Mouse (Mus musculus) large intestine, adult 2 months (tissue): ENCODE data around the gene Stat5a. TPM values are rescaled to one million over a fixed set of nuclear protein-coding genes. Genes with fewer than 3 reads are reported as not detected.

Experiments used
- DNase-seq: peaks from one replicate; pipeline ENCODE4 v3.0.0-alpha.2; 2012; ENCODE audit warnings: low read depth, low spot score
- WGBS: fragments of 180-500 bp; shearing (Covaris S2); methylation state at CpG from one replicate; pipeline ENCODE4 v1.1.7; 2018; 5-methylcytosine and 5-hydroxymethylcytosine counted together
- polyA plus RNA-seq: library from polyadenylated mRNA; depleted of rRNA; stranded (reverse); fragments of >200 nt; gene quantifications from 2 replicates; pipeline ENCODE4 v1.2.3, GENCODE M21; 2012

Gene Stat5a
- polyA plus RNA-seq, 1 experiment: 6.4 TPM

- WGBS: 38% methylated on average over 7 of the region's 7 CpGs
- DNase-seq: no peak
Observed at GRCm38 (mm10) chr11:100833466-100833865, 25.7 kb upstream of the Stat5a start.

DNA sequence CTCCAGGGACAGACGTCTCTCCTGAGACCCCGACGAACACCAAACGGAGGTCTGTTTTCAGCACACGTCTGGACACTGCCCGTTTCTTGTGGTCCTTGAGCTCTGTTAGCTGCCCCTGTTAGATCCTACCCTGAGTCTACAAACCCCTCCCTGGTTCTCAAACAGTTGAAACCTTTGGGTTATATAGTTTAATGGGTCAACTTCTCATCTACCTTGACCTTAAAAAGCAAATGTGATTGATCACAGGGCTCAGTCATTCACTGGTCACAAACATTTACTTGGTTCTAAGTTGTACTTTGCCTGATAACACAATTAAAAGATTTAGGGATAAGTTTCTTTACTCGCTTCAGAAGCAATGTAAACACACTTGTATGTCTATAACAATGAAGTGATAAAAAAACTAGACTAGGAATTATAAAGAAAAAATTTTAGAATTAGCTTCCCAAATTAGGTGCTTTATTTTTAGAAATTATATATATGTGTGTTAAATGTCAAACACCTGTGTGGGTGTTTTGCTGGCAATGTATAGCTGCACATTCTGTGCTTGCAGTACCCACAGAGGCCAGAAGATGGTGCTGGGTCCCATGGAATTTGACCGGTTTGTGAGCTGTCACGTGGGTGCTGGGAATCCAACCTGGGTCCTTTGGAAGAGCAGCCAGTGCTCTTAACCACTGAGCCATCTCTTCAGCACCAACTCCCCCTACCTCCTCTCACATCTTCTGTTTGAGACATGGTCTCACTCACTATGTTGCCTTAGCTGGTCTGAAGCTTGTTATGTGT, 22.0 kb upstream of the Stat5a start:
- WGBS: 72% methylated on average over 9 of the region's 9 CpGs

GRCm38 (mm10) chr11:100838894-100839293, 20.3 kb upstream of the Stat5a start:
- 93% methylated on average over 9 of the region's 9 CpGs for WGBS
- DNase-seq: no peak

More for the DNA sequence above, 22.0 kb upstream of the Stat5a start:
- DNase-seq: no peak

- WGBS: 19% methylated on average over 8 of the region's 8 CpGs
- DNase-seq: no peak
Observed at GRCm38 (mm10) chr11:100839523-100839922, 19.6 kb upstream of the Stat5a start.

DNA sequence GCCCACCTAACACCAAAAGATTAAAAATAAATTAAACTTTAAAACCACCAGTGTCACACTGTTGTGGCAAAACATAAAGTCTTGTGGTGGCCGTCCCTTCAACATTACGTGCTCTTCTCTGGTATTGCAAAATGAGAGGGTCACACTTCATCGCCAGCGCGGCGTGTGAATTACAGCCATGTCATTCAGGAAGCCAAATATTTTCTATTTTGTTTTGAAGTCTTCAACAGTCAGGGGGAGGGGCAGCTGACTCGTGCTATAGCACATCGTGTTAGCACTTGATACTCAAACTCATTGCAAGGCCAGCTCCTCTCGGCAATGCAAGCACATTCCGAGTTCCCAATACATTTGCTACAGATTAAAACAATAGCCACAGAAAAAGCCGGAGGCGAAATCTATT, 18.3 kb upstream of the Stat5a start:
- DNase-seq: no peak
- 69% methylated on average over 12 of the region's 12 CpGs for WGBS

DNA sequence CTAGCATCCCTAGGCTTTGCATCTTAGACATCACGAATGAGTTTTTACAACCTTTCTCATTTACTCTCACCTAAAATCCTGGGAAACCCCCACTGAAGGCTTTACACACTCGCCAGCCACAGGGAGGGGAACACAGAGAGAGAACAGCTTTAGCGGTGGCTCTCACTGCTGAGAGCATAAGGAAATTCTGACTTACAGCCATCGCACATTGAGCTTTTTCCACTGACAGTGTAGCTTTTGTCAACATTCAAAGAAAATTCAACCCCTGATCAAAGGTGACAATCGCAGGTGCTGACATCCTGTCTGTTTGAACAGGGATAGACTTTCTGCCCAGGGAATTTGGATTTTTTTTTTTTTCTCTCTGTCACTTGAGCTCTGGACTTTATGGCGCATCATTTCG, 17.1 kb upstream of the Stat5a start:
- 41% methylated on average over 7 of the region's 7 CpGs for WGBS
- no peak for DNase-seq

DNA sequence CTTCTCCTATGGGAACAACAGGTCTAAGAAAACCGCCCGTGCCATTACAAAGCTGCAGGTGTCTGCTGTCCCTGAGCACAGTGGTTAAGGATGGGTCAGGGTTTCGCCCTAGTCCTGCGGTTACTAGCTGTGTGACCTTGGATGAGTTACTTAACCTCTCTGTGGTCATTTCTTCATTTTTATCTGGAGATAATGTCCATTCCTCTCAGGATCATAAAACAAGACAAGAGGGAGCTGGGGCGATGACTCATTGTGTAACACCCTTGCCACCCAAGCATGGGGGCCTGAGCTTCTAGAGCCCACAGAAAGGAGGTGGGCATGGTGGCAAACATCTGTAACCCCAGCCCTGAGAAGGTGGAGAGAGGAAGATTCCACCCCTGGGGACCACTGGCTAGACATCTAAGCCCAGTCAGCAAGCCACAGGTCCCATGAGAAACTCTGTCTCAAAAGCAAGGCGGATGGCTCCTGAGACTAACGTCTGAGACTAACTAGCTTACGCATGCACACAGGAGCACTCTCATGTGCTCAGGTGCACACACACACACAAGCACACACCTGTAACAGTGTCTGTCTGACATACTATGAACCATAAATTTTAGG, 16.0 kb upstream of the Stat5a start:
- 90% methylated on average over 8 of the region's 8 CpGs for WGBS
- DNase-seq: no peak

DNA sequence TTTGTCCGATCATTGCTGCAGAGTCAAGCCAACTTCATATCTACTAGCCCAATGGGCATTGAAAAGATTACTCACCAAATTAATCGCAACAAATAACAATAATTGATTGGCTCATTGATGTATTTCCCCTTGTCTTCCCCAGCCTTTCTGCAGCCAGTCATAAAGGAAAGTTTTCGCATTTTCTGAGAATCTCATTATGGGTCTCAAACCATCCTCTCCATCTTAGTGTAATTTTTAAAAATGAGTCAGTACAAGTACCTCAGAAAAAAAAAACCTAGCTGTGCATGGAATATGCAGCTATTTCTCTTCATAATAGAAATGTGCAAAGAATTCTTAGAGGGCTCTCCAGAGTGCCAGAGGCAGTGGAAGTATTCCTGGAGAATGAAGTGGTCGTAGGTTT, 15.0 kb upstream of the Stat5a start:
- no peak for DNase-seq
- 92% methylated on average over 4 of the region's 4 CpGs for WGBS

DNA sequence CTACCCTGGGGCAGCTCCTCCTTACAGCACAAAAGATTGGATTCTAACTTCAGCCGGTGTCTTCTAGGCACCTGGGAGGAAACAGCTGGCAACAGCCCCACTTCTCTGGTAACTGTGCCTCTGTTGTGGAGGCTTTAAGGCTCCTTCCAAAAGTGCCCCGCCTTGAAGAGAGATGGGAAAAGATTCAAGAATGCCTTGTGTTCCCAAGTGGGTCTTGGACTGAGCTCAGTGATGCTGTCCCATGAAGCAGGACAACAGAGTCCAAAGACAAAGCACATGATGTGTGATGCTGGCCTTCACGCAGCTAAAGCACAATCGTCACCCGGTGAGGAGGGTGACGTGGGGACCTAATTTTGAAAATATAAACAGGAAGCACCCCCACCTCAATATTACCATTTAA, 13.4 kb upstream of the Stat5a start:
- no peak for DNase-seq
- WGBS: 60% methylated on average over 6 of the region's 6 CpGs

GRCm38 (mm10) chr11:100847572-100847971, 11.6 kb upstream of the Stat5a start:
- DNase-seq: no peak
- WGBS: 85% methylated on average over 4 of the region's 4 CpGs

DNA sequence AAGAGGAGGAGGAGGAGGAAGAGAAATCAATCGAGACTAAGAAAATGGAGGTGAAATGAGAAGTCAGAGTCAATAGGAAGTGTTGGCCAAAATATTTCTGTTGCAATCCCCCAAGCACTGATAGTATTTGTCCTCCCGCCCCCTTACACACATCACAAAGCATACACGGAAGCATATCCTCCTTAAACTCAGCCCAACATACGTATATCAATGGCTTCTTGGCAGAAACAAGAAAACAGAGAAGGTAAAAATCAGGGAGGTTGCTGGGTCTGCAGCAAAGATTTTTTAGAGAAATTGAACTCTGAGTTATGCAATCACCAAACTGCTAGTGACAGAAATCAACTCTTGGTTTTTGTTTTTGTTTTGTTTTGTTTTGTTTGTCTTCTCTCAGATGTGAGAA, 11.1 kb upstream of the Stat5a start:
- DNase-seq: no peak
- WGBS: 44% methylated on average over 4 of the region's 4 CpGs

DNA sequence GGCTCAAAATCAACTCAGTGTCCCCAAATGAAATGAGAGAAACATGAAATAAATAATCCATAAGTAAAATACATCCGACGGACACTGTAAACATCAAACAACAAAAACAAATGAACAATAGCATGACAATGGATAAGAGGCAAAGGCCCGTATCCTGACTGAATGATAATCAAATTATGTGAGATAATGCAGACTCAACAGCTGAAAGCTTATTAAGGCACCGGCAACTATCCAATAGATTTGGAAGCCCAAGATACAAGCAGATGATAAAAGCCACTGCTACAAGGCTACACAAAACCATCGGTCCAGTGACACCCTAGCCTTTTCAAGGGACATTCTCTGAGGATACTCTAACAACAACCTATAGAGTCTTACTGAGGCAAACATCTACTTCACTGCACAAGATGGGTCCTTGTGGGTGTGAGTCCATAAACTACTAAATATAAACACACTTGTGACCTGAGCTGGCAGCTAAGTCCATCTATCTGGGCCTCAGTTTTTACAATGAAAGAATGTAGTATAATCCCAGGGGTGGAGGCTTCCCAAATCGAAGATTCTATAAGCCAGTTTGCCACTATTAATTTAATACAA, 10.3 kb upstream of the Stat5a start:
- 58% methylated on average over 6 of the region's 6 CpGs for WGBS
- no peak for DNase-seq

DNA sequence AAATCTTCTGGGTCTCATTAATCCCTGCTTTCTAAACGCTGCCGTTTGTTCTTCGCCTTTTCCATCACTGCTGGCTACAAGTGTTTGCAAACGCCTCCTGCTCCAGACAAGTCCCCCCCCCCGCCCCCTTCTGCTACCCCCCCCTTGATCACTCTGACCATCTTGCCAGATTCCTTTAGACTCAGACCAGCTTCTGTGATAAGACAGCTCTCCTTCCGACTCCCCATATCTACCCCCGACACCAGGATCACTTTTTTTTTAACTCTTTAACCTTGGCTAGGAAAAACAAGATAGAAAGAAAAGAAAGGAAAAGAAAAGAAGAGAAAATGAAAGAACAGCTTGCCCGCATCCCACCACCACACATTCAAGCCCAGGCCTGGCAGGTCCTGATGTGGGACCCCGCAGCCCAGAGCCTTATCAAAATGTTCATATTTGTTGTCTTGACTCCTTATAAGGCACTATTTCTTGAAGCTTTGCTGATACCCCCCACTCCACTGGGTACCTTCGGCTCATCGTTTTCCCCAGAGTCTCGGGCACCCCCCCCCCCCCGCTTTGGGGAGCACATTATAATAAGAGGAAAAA, 9.6 kb upstream of the Stat5a start:
- no peak for DNase-seq
- WGBS: 4% methylated on average over 13 of the region's 13 CpGs

DNA sequence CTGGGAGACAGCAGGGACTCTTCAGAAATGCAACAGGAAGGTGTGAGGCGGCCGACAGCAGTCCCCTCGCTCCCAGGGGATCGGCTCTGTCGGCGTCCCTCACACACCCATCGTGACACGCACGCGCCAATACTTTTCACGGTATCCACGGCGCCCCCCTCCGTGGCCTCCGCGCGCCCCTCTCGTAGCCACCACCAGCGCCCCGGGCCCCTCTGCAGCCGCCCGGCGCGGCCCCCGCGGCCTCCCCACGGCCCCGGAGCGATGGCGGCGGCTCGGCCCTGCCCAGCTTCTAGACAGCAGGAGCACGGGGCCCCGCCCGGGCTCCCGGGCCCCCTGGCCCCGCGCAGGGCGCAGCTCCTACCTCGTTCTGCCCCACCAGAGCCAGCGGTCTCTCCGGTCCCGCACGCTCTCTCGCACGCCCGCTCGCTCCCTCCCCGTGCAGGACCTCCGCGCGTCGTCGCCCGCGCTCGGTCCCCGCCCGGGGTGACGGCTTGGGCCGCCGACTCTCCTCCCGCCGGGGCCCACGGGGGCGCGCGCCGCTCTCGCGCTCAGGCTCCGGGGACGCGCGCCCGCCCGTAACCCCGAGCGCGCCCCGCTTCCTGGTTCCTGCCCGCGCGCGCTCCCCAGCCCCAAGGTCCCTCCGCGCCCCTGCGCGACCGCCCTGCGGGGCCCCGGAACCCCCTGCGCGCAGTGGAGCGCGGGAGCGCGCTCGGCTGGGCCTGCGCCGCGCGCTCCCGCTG, 8.9 kb upstream of the Stat5a start, which contains the start of gene Stat5b:
Gene Stat5b, minus strand, starts transcription at position 687 of the 740 bp plus-strand sequence.
- DNase-seq: no peak
- WGBS: under 1% methylated on average over 101 of the region's 104 CpGs

- WGBS: 4% methylated on average over 33 of the region's 33 CpGs
- DNase-seq: no peak
Observed at GRCm38 (mm10) chr11:100850778-100851528, 8.2 kb upstream of the Stat5a start.

DNA sequence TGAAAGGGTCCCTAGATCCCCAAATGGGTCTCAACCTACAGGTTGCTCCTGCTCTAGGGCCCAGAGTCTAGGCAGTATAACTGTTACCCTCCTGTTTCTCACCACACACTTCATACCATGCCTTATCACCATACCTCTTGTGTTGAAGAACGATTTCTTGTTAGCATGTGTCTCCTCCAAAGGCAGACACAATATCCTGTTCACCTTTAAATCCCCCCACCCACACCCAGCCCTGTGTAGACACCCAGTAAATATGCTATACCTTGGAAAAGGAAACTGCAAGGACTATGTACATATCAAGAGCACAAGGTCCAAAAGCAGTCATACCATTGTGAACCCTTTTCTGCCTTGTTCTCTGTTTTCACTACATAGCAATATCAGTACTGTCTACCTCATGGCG, 7.1 kb upstream of the Stat5a start:
- WGBS: 62% methylated on average over 2 of the region's 2 CpGs
- no peak for DNase-seq

DNA sequence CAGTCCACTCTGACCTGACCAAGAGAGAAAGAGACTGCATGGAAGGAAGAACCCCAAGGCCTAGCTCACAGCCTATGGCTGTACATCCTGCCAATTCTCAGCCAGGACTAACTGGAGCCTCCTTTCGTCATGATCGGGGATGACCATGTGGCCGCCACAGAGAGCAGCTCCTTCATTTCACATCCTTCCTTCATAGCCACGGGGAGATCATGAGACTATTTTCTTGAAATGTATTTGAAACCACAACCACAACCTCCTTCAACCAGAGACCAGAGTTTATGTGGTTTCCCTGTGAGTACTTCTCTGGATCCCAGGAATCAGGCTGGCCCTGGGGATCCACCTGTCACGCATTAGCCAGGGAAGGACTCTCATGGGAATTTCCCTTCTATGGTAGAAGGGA, 6.1 kb upstream of the Stat5a start:
- DNase-seq: no peak
- WGBS: 88% methylated on average over 5 of the region's 5 CpGs

- 23% methylated on average over 4 of the region's 4 CpGs for WGBS
- DNase-seq: no peak
Observed at GRCm38 (mm10) chr11:100854268-100854667, 4.9 kb upstream of the Stat5a start.

GRCm38 (mm10) chr11:100855178-100855577, 4.0 kb upstream of the Stat5a start:
- WGBS: 93% methylated on average over 4 of the region's 4 CpGs
- no peak for DNase-seq
